Mouse (Mus musculus): ENCODE results near the gene Adora1.

DNA sequence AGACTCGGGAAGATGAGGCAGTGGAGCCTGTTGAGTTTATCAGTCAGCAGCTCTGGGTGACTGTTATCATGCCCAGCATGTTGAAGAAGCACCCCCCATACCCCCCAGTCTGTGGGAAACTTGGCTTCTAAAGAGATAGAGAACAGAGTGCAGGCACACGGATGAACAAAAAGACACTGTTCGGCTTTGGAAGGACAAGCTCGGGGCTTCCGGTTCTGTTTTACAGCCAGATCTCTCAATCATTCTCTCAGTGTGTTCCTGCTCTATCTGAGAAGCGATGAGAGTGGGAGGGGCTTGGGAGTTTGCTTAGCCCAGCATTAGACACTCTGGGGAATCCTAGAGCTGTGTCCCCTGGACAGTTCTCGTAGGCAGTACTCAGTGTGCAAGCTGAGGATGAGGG is 21.8 kb downstream of the Adora1 start:
- TF ChIP-seq FLI1 (IDR thresholded peaks at IDR 0.05; ENCODE audit: low read length) (no peak), GATA1 (IDR thresholded peaks at IDR 0.05; ENCODE audit: borderline replicate concordance, low read length) (no peak)
